Mouse (Mus musculus): ENCODE measurements around the gene Foxn2. TPM values are rescaled to one million over a fixed set of nuclear protein-coding genes. Genes with fewer than 3 reads are reported as not detected.

Gene Foxn2
- total RNA-seq, 2 experiments from 2014 or later: 8.8 to 13.4 TPM

- DNase-seq: no peak
- intact Hi-C loops (cut with DNase I): no loop called here
Observed at GRCm38 (mm10) chr17:88484951-88485350, 44.4 kb downstream of the Foxn2 start.

GRCm38 (mm10) chr17:88490546-88490945 is 50.0 kb downstream of the Foxn2 start:
- intact Hi-C loops (cut with DNase I): no loop called here
- no peak for DNase-seq

- no peak for DNase-seq
- intact Hi-C loops (cut with DNase I): no loop called here
Observed at GRCm38 (mm10) chr17:88491366-88492106, 51.0 kb downstream of the Foxn2 start.

- intact Hi-C loops (cut with DNase I): no loop called here
- DNase-seq: no peak
Observed at GRCm38 (mm10) chr17:88492107-88492460, 51.6 kb downstream of the Foxn2 start.

- no peak for DNase-seq
- intact Hi-C loops (cut with DNase I): no loop called here
Observed at GRCm38 (mm10) chr17:88493551-88493950, 53.0 kb downstream of the Foxn2 start.

- intact Hi-C loops (cut with DNase I): no loop called here
- no peak for DNase-seq
Observed at GRCm38 (mm10) chr17:88494121-88494771, 53.7 kb downstream of the Foxn2 start.

GRCm38 (mm10) chr17:88494772-88495132 is 54.2 kb downstream of the Foxn2 start:
- DNase-seq: no peak
- intact Hi-C loops (cut with DNase I): no loop called here

- intact Hi-C loops (cut with DNase I): no loop called here
- no peak for DNase-seq
Observed at GRCm38 (mm10) chr17:88498090-88498682, 57.7 kb downstream of the Foxn2 start.

GRCm38 (mm10) chr17:88504056-88504455 is 63.5 kb downstream of the Foxn2 start:
- no peak for DNase-seq
- intact Hi-C loops (cut with DNase I): no loop called here

- intact Hi-C loops (cut with DNase I): loop anchor here (5.0 kb wide), 1 partner anchor 63 kb away; the partner anchor contains the start of gene Foxn2
- DNase-seq: no peak
Observed at GRCm38 (mm10) chr17:88505275-88505723, 64.8 kb downstream of the Foxn2 start.

- DNase-seq: no peak
- intact Hi-C loops (cut with DNase I): loop anchor here (5.0 kb wide), 1 partner anchor 64 kb away; the partner anchor contains the start of gene Foxn2
Observed at GRCm38 (mm10) chr17:88505941-88506340, 65.4 kb downstream of the Foxn2 start.

- no peak for DNase-seq
- intact Hi-C loops (cut with DNase I): loop anchor here (5.0 kb wide), 1 partner anchor 65 kb away; the partner anchor contains the start of gene Foxn2
Observed at GRCm38 (mm10) chr17:88507376-88507775, 66.9 kb downstream of the Foxn2 start.

- peak; percentile 53 to 55 for DNase-seq
- intact Hi-C loops (cut with DNase I): loop anchor here (5.0 kb wide), 1 partner anchor 67 kb away; the partner anchor contains the start of gene Foxn2
Observed at GRCm38 (mm10) chr17:88508846-88509508, 68.5 kb downstream of the Foxn2 start.

- no peak for DNase-seq
- intact Hi-C loops (cut with DNase I): loop anchor here (1.0 to 10.0 kb wide), 5 partner anchors 68 to 485 kb away; partner anchors contain the start of gene Foxn2
Observed at GRCm38 (mm10) chr17:88509999-88510398, 69.5 kb downstream of the Foxn2 start.

- intact Hi-C loops (cut with DNase I): loop anchor here (2.0 to 10.0 kb wide), 3 partner anchors 184 to 486 kb away; no protein-coding TSS in a partner anchor
- peak; percentile 74 to 83 for DNase-seq
Observed at GRCm38 (mm10) chr17:88511095-88511551, 70.6 kb downstream of the Foxn2 start.

GRCm38 (mm10) chr17:88516477-88516876 is 76.0 kb downstream of the Foxn2 start:
- no peak for DNase-seq
- intact Hi-C loops (cut with DNase I): loop anchor here (10.0 kb wide), 1 partner anchor 492 kb away; no protein-coding TSS in a partner anchor

GRCm38 (mm10) chr17:88527781-88528180 is 87.3 kb downstream of the Foxn2 start:
- DNase-seq: no peak

GRCm38 (mm10) chr17:88529519-88530235 is 89.2 kb downstream of the Foxn2 start, which contains the start of gene Ppp1r21:
Gene Ppp1r21 (plus strand): TSS chr17:88530118.
- DNase-seq: peak; percentile 96 to 98
- intact Hi-C loops (cut with DNase I): loop anchor here (2.0 kb wide), 1 partner anchor 111 kb away; no protein-coding TSS in a partner anchor

More at GRCm38 (mm10) chr17:88527781-88528180, 87.3 kb downstream of the Foxn2 start:
- intact Hi-C loops (cut with DNase I): no loop called here

- intact Hi-C loops (cut with DNase I): loop anchor here (2.0 kb wide), 1 partner anchor 111 kb away; no protein-coding TSS in a partner anchor
- DNase-seq: no peak
Observed at GRCm38 (mm10) chr17:88530236-88530619, 89.7 kb downstream of the Foxn2 start.
